Mouse (Mus musculus): ENCODE data around the gene Secisbp2l.

GRCm38 (mm10) chr2:125813972-125814595 is 31.4 kb upstream of the Secisbp2l start:
- TF ChIP-seq FLI1 (IDR thresholded peaks at IDR 0.05; ENCODE audit: low read length) (no peak), GATA1 (IDR thresholded peaks at IDR 0.05; ENCODE audit: borderline replicate concordance, low read length) (no peak)
